Mouse (Mus musculus): Measurements from ENCODE around the gene Dazap1.

DNA sequence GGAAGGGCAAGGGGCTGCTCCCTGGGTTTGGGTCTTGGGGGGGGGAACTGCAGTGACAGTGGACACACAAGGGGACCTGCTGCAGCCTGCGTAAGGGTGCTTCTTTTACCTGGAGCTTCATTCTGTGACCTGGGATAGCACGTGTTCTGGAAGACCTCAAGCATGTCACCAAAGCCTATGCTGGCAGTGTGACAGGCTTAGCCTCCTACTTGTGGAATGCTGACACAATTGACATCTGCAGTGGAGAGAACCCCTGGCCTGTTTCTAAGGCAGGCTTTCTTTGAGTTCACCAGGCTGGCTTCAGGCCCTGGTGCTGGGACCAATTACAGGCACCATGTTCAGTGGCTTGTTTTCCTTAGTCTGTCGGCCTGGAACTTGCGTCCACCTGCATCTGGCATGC, 33.0 kb downstream of the Dazap1 start:
- TF ChIP-seq POLR2A (IDR thresholded peaks at IDR 0.05; ENCODE audit: extremely low read depth, insufficient read depth, low read length) (no peak), CTCF (IDR thresholded peaks at IDR 0.05; ENCODE audit: low read depth, low read length) (no peak)

All from liver, adult 2 months (tissue).